Mouse (Mus musculus) erythroblast, embryonic 14.5 days (primary cell): ENCODE results near the gene Atf1.

ENCODE experiments used
- GATA1 ChIP-seq: IDR thresholded peaks from 2 replicates; pipeline ENCODE4 v1.6.1; 2012; ENCODE audit warnings: low read length, inconsistent platforms, mixed read lengths
- TAL1 ChIP-seq: IDR thresholded peaks from 3 replicates; pipeline ENCODE4 v1.6.1; 2012; ENCODE audit warnings: low read length, inconsistent platforms, mixed read lengths

- TF ChIP-seq TAL1 (no peak), GATA1 (no peak)
These were observed 17.6 kb upstream of the Atf1 start for GRCm38 (mm10) chr15:100210013-100210412.
